Mouse (Mus musculus) hindbrain, embryonic 12.5 days (tissue): ENCODE results near the gene Ncoa3. TPM values are rescaled to one million over a fixed set of nuclear protein-coding genes. Genes with fewer than 3 reads are reported as not detected.
A peak's percentile ranks its signal among the peaks of the same experiment; 100 is the strongest.

ENCODE experiments used
- ATAC-seq: fragments of 200-750 bp; cut with Nextera tagmentation; 2 replicates; pipeline ENCODE4 v1.8.0; 2017; ENCODE audit warnings: moderate TSS enrichment; ENCODE audit not compliant: low FRiP score
- H3K27ac ChIP-seq: fragments of 300-500 bp; sonication (generic); 2 replicates; pipeline ENCODE4 v1.5.1; 2016; ENCODE audit warnings: mild to moderate bottlenecking
- H3K27me3 ChIP-seq: fragments of 300-500 bp; sonication (generic); 2 replicates; pipeline ENCODE4 v1.6.1; 2016; ENCODE audit warnings: mild to moderate bottlenecking
- H3K36me3 ChIP-seq: fragments of 300-500 bp; sonication (generic); 2 replicates; pipeline ENCODE4 v1.6.1; 2016; ENCODE audit warnings: mild to moderate bottlenecking
- H3K4me1 ChIP-seq: fragments of 300-500 bp; sonication (generic); 2 replicates; pipeline ENCODE4 v1.6.1; 2016
- H3K4me2 ChIP-seq: fragments of 300-500 bp; sonication (generic); replicated peaks from 2 replicates; pipeline ENCODE4 v1.6.1; 2016; ENCODE audit warnings: mild to moderate bottlenecking
- H3K4me3 ChIP-seq: fragments of 300-500 bp; sonication (generic); 2 replicates; pipeline ENCODE4 v1.5.1; 2016; ENCODE audit warnings: mild to moderate bottlenecking
- H3K9ac ChIP-seq: fragments of 300-500 bp; sonication (generic); 2 replicates; pipeline ENCODE4 v1.6.1; 2016; ENCODE audit warnings: mild to moderate bottlenecking, moderate library complexity
- H3K9me3 ChIP-seq: fragments of 300-500 bp; sonication (generic); replicated peaks from 2 replicates; pipeline ENCODE4 v1.6.1; 2016; ENCODE audit warnings: mild to moderate bottlenecking
- WGBS: fragments of 180-500 bp; shearing (Covaris S2); methylation state at CpG from one replicate; pipeline ENCODE4 v1.1.7; 2016; 5-methylcytosine and 5-hydroxymethylcytosine counted together
- polyA plus RNA-seq: library from polyadenylated mRNA; unstranded; fragments of >200 nt; fragmentation: Nextera tagmentation; extraction: Ambion mirVana; gene quantifications from 2 replicates; pipeline ENCODE4 v1.2.1, GENCODE M21; 2016

Ncoa3 gene
- polyA plus RNA-seq, 1 experiment from 2014 or later, result 14.9 TPM

DNA sequence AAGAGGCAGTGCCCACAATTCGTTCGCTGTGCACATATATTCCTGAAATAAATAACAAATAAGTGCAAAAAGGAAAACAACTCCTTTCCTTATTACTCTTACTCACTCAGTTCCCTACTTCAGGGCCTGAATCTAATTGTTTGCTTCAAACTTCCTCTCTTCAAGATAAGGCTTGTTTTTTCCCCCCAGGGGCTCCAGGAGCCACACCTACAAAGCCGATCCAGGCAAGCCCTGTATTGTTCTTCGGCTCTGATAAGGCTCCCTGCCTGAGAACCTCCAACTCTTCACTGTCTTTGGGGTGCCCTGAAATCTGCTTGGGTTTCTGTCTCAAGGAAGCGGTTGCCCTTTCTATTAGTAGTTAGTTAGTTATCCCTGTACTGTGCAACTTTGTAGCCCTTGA is 15.6 kb upstream of the Ncoa3 start:
- Histone ChIP-seq H3K4me3 (no peak overlapping the region), H3K27me3 (no peaks in the 10 kb centered on the region), H3K9me3 (0 out of 2 replicates have a peak, but pooled peaks cover 5% of the 10 kb centered on the region), H3K36me3 (no peaks in the 10 kb centered on the region), H3K4me1 (no peaks in the 10 kb centered on the region), H3K9ac (no peak overlapping the region), H3K4me2 (no peak overlapping the region), H3K27ac (no peak overlapping the region)
- no peak for ATAC-seq
- WGBS, result 64% methylated on average over 5 of the region's 5 CpGs

DNA sequence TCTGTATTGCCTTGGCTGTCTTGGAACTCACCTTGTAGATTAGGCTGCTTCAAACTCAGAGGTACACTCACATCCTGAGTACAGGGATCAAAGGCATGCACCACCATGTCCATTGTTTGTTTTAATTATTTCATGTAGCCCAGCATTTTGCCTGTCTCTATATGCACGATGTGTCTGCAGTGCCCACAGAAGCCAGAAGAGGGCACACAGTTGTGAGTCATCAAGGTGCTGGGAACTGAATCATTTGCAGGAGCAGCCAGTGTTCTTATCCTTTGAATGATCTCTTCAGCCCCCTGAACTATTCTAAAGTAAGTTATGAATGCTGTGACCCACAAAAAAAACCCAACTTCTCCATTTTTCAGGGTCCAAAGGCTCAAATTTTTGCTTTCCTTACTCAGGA is 14.3 kb upstream of the Ncoa3 start:
- no peak overlapping the region for H3K4me3 ChIP-seq
- ATAC-seq, result no peak
- H3K4me2 ChIP-seq, result no peak overlapping the region
- H3K4me1 ChIP-seq, result no peaks in the 10 kb centered on the region
- no peaks in the 10 kb centered on the region for H3K36me3 ChIP-seq
- no peak overlapping the region for H3K9ac ChIP-seq
- no peaks in the 10 kb centered on the region for H3K27me3 ChIP-seq
- no peak overlapping the region for H3K27ac ChIP-seq
- WGBS, result 100% methylated on average over 1 of the region's 1 CpGs
- 0 out of 2 replicates have a peak, but pooled peaks cover 5% of the 10 kb centered on the region for H3K9me3 ChIP-seq

DNA sequence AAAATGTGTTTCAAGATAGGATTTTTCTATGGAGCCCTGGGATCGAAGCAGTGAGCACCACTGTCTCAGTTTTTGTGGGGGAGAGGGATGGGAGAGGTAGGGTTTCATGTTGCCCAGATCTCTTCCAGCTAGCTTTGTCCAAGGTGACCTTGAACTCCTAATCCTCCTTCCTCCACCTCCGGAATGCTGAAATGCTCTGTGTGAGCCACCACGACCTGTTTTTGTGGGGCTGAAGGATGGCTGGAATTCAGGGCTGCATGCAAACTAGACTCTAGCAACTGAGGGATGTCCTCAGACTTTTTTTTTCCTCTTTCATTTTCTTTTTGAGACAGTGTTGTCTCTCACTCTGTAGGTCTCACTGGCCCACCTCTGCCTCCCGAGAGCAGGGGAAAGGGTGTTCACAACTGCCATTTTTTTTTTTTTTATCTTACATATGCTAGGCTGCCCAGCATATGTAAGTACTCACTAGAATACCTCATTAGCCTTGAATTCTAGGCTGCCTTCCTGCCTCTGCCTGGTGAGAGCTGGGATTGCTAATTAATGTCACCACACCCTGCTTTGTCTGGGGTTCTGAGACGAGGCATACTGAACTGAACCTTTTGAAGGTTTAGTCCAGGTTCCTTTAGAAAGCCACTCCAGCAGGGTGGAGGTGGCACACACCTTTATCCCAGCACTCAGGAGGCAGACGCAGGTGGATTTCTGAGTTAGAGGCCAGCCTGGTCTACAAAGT is 11.0 kb upstream of the Ncoa3 start:
- H3K9me3 ChIP-seq, result 0 out of 2 replicates have a peak, but pooled peaks cover 5% of the 10 kb centered on the region
- ATAC-seq, result no peak
- no peaks in the 10 kb centered on the region for H3K36me3 ChIP-seq
- no peak overlapping the region for H3K4me3 ChIP-seq
- H3K27ac ChIP-seq, result no peak overlapping the region
- 70% methylated on average over 6 of the region's 6 CpGs for WGBS
- no peaks in the 10 kb centered on the region for H3K27me3 ChIP-seq
- no peak overlapping the region for H3K4me2 ChIP-seq
- no peak overlapping the region for H3K9ac ChIP-seq
- H3K4me1 ChIP-seq, result no peaks in the 10 kb centered on the region

DNA sequence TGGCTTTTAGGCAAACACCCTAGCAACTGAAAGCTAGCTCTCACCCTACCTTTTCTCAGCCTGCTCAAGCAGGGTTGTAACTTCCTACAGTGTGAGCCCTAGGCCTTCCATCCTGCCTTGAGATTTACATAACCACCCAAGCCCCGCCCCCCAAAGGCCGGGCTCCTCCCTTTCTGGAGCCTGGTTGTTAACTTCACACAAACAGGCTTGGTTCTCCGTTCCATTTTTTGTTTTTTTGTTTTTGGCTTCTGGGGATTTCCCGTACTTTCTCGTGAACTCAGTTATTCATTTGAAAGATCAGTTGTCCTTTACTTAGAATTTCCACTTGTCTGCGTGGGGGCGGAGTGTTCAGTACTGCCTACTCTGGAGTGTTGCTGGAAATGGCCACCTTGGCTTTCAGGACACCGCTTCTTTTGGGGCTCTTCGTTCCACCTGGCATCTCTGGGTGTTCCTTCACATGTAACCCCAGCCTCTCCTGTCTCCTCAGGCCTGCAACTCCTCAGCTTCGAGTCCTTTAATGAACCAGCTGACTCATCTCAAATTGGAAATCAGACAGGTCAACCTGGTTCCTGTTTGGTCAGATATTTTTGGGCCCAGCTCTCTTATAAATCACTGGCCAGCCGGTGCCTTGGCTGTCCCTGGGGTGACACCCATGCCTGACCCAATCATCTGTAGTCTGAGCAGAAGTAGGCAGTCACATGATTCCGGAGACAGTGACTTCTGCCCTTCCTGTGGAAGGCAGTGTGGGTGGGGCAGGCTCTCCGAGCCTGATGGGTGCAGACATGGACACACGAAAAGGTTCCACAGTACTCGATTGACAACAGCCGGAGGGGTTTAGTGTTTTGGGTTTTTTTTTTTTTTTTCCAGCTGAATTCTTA is 9.7 kb upstream of the Ncoa3 start:
- Histone ChIP-seq H3K4me1 (peaks cover 7% of the 10 kb centered on the region; the same call in 1 of the 2 replicates), H3K27me3 (no peaks in the 10 kb centered on the region), H3K36me3 (no peaks in the 10 kb centered on the region), H3K9me3 (0 out of 2 replicates have a peak, but pooled peaks cover 5% of the 10 kb centered on the region), H3K27ac (no peak overlapping the region), H3K4me2 (no peak overlapping the region), H3K4me3 (no peak overlapping the region), H3K9ac (no peak overlapping the region)
- ATAC-seq, result no peak
- 66% methylated on average over 16 of the region's 16 CpGs for WGBS

DNA sequence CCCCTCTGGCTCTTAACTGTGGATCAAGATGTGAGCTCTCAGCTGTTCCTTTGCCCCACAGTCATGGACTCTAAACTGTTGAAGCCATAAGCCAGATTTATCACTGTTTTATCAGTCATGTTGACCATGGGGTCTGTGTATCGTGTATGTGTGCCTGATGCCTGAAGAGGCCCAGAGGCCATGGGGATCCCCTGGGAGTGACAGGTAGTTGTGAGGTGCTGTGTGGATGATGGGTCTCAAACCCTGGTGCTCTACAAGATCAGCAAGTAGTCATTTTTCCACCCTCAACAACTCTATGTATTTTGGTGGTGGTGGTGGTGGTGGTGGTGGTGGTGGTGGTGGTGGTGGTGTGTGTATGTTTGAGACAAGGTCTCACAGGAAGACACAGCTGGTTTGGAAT is 8.1 kb upstream of the Ncoa3 start:
- Histone ChIP-seq H3K27ac (no peak overlapping the region), H3K4me1 (peaks cover 7% of the 10 kb centered on the region; the same call in 1 of the 2 replicates), H3K36me3 (no peaks in the 10 kb centered on the region), H3K9me3 (no peaks in the 10 kb centered on the region), H3K9ac (no peak overlapping the region), H3K4me3 (no peak overlapping the region), H3K4me2 (no peak overlapping the region), H3K27me3 (no peaks in the 10 kb centered on the region)
- no peak for ATAC-seq
- 96% methylated on average over 1 of the region's 1 CpGs for WGBS

DNA sequence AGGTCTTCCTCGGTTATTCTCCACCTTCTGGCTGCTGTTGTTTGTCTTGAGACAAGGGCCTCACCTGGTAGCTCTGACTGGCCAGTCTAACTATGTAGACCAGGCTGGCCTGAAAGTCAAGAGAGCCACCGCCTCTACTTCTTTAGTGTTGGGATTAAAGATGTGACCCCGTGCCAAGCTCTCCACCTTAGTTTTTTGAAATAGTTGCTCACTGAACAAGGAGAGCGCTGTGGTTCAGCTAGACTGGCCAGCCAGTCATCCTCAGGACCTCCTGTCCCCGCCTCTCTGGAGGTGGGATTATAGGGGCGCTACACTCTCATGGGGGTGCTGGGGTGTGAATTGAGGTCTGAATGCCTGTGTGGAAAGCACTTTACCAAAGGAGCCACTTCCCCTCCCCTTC is 7.5 kb upstream of the Ncoa3 start:
- no peak overlapping the region for H3K27ac ChIP-seq
- no peak overlapping the region for H3K4me2 ChIP-seq
- no peak for ATAC-seq

DNA sequence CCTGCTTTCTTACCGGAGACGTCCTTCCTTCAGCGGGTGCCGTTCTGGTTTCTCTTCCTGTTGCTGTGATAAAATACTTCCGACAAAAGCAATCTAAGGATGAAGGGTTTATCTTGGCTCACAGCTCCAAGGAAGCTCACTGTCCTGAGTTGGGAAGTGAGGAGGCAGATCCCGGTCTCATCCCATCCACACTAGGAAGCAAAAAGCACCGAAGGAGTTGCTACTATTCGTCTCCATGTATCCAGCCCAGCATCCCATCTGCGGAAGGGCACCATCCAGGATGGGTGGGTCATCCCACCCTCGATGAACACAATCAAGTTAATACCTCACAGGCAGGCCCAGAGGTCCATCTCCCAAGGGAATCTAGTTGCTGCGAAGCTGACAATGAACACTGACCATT is 6.9 kb upstream of the Ncoa3 start:
- no peak overlapping the region for H3K9ac ChIP-seq
- H3K9me3 ChIP-seq, result no peaks in the 10 kb centered on the region
- no peaks in the 10 kb centered on the region for H3K27me3 ChIP-seq
- no peak overlapping the region for H3K4me3 ChIP-seq
- WGBS, result 91% methylated on average over 11 of the region's 11 CpGs
- no peaks in the 10 kb centered on the region for H3K36me3 ChIP-seq
- H3K4me1 ChIP-seq, result peaks cover 7% of the 10 kb centered on the region; the same call in 1 of the 2 replicates
- H3K27ac ChIP-seq, result no peak overlapping the region
- ATAC-seq, result no peak
- no peak overlapping the region for H3K4me2 ChIP-seq

More for the DNA sequence above, 7.5 kb upstream of the Ncoa3 start:
- no peaks in the 10 kb centered on the region for H3K36me3 ChIP-seq
- WGBS, result 88% methylated on average over 6 of the region's 6 CpGs
- no peaks in the 10 kb centered on the region for H3K9me3 ChIP-seq
- H3K27me3 ChIP-seq, result no peaks in the 10 kb centered on the region
- H3K9ac ChIP-seq, result no peak overlapping the region
- no peak overlapping the region for H3K4me3 ChIP-seq
- peaks cover 7% of the 10 kb centered on the region; the same call in 1 of the 2 replicates for H3K4me1 ChIP-seq

DNA sequence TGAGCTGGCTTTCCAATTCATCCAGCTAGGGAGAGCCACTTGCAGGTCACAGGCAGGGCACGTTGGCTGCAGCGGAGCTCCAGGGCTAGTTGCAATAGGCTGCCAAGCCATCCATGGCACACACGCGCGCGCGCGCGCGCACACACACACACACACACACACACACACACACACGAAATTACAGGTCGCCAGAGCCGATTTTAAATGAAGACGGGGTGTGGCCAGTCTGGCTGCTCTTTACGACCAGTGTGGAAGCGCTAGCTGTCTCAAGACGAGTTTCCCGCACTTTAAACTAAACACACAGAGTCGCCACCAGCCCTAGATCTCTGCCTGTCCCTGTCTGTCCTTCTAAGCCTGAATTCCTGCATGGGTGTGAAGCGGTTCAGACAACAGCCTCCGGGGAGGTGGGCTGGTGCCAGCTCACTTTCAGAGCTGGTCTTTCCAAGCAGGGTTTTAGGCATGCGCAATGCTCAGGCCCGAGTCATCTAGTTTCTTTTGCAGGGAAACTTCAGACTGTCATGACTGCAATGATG is 5.4 kb upstream of the Ncoa3 start:
- Histone ChIP-seq H3K27ac (peak overlapping the region; percentile 76), H3K9me3 (no peaks in the 10 kb centered on the region), H3K4me2 (peak overlapping the region; percentile 70), H3K27me3 (no peaks in the 10 kb centered on the region), H3K36me3 (no peaks in the 10 kb centered on the region), H3K4me1 (peaks cover 7% of the 10 kb centered on the region; the same call in 1 of the 2 replicates), H3K9ac (peak overlapping the region; percentile 55), H3K4me3 (peak overlapping the region; percentile 37)
- peak; percentile 50 for ATAC-seq
- WGBS, result 5% methylated on average over 14 of the region's 23 CpGs

DNA sequence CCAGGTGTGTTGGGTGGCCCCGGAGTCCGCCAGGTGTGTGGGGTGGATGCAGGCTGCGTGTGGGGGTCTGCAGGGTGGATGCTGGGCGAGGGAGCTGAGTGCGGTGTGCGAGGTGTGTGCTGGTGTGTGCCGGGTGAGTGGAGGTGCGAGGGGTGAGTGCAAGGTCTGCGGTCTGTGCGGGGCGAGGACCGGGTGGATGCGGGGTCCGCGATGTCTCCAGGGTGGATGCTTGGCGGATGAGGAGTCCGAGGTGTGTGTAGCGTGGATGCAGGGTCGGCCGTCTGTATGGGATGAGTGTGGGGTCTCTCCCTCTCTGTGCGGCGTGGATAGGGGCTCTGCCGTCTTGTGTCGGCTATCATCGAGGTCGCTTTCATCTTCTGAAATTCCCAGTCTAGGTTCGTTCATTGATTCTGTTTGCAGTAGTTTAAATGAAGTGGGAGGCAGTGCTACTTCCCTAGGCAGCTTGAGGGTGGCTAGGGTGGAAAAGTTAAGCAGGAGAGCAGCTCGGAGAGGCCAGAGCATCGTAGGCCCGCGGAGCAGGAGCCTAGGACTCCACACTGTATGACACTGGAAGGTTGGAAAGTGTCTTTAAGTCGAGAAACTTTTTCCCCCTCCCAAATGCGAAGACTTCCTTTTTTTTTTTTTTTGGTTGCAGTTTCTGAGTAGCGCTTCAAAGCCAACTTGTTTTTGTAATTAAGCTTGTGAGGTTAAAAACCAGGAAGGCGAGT is 901 bp downstream of the Ncoa3 start:
- no peak for ATAC-seq
- Histone ChIP-seq H3K9ac (peak overlapping the region; percentile 95), H3K36me3 (no peaks in the 10 kb centered on the region), H3K27me3 (no peaks in the 10 kb centered on the region), H3K4me3 (peak overlapping the region; percentile 95), H3K4me1 (peaks cover 16% of the 10 kb centered on the region), H3K27ac (peak overlapping the region; percentile 91), H3K4me2 (peak overlapping the region; percentile 91), H3K9me3 (no peaks in the 10 kb centered on the region)
- 4% methylated on average over 35 of the region's 35 CpGs for WGBS

DNA sequence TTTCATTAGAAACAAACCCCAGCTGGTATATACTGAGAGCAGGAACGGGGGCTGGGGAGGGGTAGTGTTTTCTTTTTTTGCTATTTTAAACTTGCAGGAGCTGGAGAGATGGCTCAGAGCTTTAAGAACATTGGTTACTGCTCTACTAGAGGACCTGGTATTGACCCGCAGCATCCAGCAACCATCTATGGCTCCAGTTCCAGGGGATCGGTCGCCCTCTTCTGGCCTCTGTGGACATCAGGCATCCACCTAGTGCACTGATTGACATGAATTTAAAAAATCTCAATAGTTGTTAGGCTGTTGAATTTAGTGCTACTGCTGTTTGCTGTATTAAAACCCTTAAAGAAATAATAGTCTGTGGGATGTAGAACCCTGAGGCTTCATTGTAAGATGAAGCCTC is 1.9 kb downstream of the Ncoa3 start:
- 89% methylated on average over 4 of the region's 4 CpGs for WGBS
- no peak overlapping the region for H3K9ac ChIP-seq
- no peaks in the 10 kb centered on the region for H3K9me3 ChIP-seq
- H3K4me3 ChIP-seq, result no peak overlapping the region
- H3K27ac ChIP-seq, result no peak overlapping the region
- no peaks in the 10 kb centered on the region for H3K27me3 ChIP-seq
- no peaks in the 10 kb centered on the region for H3K36me3 ChIP-seq
- H3K4me2 ChIP-seq, result peak overlapping the region; percentile 91; the same call in 1 of the 2 replicates
- no peak for ATAC-seq
- H3K4me1 ChIP-seq, result peaks cover 25% of the 10 kb centered on the region

DNA sequence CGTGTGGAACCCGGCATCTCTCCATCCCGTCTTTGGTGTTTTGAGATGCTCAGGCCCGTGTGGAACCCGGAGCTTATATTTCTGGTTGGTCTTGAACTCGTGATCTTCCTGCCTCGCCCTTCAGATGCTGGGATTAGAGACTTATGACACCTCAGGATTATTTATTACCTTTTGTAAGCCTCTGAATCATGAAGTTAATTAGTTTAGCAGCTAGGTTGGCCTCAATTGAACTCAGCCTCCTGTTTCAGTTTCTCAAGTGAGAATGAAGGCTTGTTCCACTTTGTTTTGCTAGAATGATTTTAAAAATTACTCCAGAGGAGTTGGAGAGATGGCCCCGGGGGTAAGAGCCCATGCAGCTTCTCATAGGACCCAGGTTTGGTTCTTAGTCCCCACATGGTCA is 3.3 kb downstream of the Ncoa3 start:
- no peak overlapping the region for H3K9ac ChIP-seq
- ATAC-seq, result no peak
- no peak overlapping the region for H3K4me3 ChIP-seq
- no peaks in the 10 kb centered on the region for H3K36me3 ChIP-seq
- H3K9me3 ChIP-seq, result no peaks in the 10 kb centered on the region
- no peak overlapping the region for H3K27ac ChIP-seq
- H3K27me3 ChIP-seq, result no peaks in the 10 kb centered on the region
- no peak overlapping the region for H3K4me2 ChIP-seq
- H3K4me1 ChIP-seq, result peaks cover 37% of the 10 kb centered on the region
- whole genome bisulfite sequencing, result 92% methylated on average over 8 of the region's 8 CpGs

DNA sequence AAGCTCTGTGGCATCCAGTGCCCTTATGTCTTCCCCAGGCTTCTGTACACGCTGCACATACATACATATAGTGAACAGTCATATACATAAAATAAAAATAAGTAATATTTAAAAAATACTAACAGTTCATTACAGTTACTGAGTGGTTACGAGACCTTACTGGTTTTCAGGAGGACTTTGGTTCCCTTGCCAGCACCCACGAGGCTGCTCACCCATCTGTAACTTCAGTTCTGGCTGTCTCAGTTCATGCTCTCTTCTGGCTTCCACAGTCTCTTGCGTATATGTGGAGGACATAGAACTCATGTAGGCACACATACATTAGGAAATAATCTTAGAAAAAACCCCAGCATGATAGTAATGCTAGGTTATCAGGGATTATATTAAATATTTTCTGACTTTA is 3.7 kb downstream of the Ncoa3 start:
- H3K36me3 ChIP-seq, result no peaks in the 10 kb centered on the region
- H3K9me3 ChIP-seq, result no peaks in the 10 kb centered on the region
- H3K4me1 ChIP-seq, result peaks cover 40% of the 10 kb centered on the region
- 90% methylated on average over 4 of the region's 4 CpGs for WGBS
- H3K27me3 ChIP-seq, result no peaks in the 10 kb centered on the region
- H3K4me3 ChIP-seq, result no peak overlapping the region
- no peak overlapping the region for H3K27ac ChIP-seq
- no peak for ATAC-seq
- H3K4me2 ChIP-seq, result no peak overlapping the region
- H3K9ac ChIP-seq, result no peak overlapping the region
